Comparison of ENCODE assay signal across 9 mouse cellular contexts in genomic region chr7:80035748-80036147, GRCm38 (mm10). TPM values are rescaled to one million over a fixed set of nuclear protein-coding genes. Genes with fewer than 3 reads are reported as not detected.
A peak's percentile ranks its signal among the peaks of the same experiment; 100 is the strongest.
DNase-seq lines count a peak whose midpoint lies in the region; ATAC-seq and TF ChIP-seq lines count a peak whose summit lies in the region.
"Had no signal": no experiment of that assay in that cellular context is flagged by ENCODE, and none has a peak within 500 bp of the region (broad histone marks: within the 10 kb centered on the region; RNA-seq: fewer than 3 reads in every experiment).

No protein-coding gene starts in this region.

- no peak for TF ChIP-seq EP300 in stomach, postnatal 0 days (optimal IDR thresholded peaks at IDR 0.05)

- peak overlapping the region; percentile 52; the same call in 1 of the 2 replicates for H3K9ac ChIP-seq in heart, embryonic 14.5 days (ENCODE audit: low read length)
- no peak overlapping the region for H3K9ac ChIP-seq in limb, embryonic 14.5 days (ENCODE audit: low read depth, low read length, severe bottlenecking)
- peak overlapping the region; percentile 38; the same call in 1 of the 2 replicates for H3K9ac ChIP-seq in stomach, postnatal 0 days (ENCODE audit: low read length)
- H3K9ac ChIP-seq in forebrain, embryonic 12.5 days, result no peak overlapping the region

- peaks cover 58% of the 10 kb centered on the region for H3K79me2 ChIP-seq in C2C12 (ENCODE audit: control insufficient read depth, insufficient read depth)

- no peak for TF ChIP-seq CTCF in C2C12 (IDR thresholded peaks at IDR 0.05; ENCODE audit: control insufficient read depth, insufficient read depth, insufficient read length)
- no peak for TF ChIP-seq CTCF in stomach, postnatal 0 days (IDR thresholded peaks at IDR 0.05; ENCODE audit: low read depth)

- H3K4me2 ChIP-seq in heart, embryonic 14.5 days (ENCODE audit: low read length), result no peak overlapping the region
- no peak overlapping the region for H3K4me2 ChIP-seq in limb, embryonic 14.5 days (replicated peaks; ENCODE audit: low read depth, low read length, severe bottlenecking)
- no peak overlapping the region for H3K4me2 ChIP-seq in stomach, postnatal 0 days (replicated peaks; ENCODE audit: low read depth)
- H3K4me2 ChIP-seq in forebrain, embryonic 12.5 days, result no peak overlapping the region

- peaks cover 18 to 42% of the 10 kb centered on the region in 2 experiments for H3K4me1 ChIP-seq in heart, embryonic 14.5 days (ENCODE audit: control insufficient read depth in 2 of 2, insufficient read depth in 2 of 2, low read length in 2 of 2)
- peaks cover 34% of the 10 kb centered on the region for H3K4me1 ChIP-seq in limb, embryonic 14.5 days (ENCODE audit: control insufficient read depth, insufficient read depth, low read length)
- H3K4me1 ChIP-seq in stomach, postnatal 0 days (replicated peaks; ENCODE audit: control insufficient read depth, insufficient read depth), result peaks cover 14% of the 10 kb centered on the region; the same call in 1 of the 2 replicates
- peaks cover 60% of the 10 kb centered on the region for H3K4me1 ChIP-seq in forebrain, embryonic 12.5 days

- no peak overlapping the region for H3ac ChIP-seq in C2C12 (ENCODE audit: control insufficient read depth, insufficient read length, low read depth)

- peak; percentile 88 for DNase-seq in adrenal gland, postnatal 14 days
- DNase-seq in limb, embryonic 14.5 days (ENCODE audit: low spot score), result peak; percentile 66
- peak; percentile 78 for DNase-seq in stomach, postnatal 0 days (ENCODE audit: low spot score)
- DNase-seq in frontal cortex, postnatal 14 days (ENCODE audit: low spot score in 2 of 2), result no peak
- DNase-seq in thymus, postnatal 10 days (ENCODE audit: low spot score in 2 of 2), result no peak

- H3K36me3 ChIP-seq in C2C12 (ENCODE audit: control insufficient read depth, insufficient read depth), result no peaks in the 10 kb centered on the region
- no peaks in the 10 kb centered on the region; the same call in 1 of the 2 replicates for H3K36me3 ChIP-seq in heart, embryonic 14.5 days (ENCODE audit: control insufficient read depth, insufficient read depth, low read length)
- no peaks in the 10 kb centered on the region; the same call in 1 of the 2 replicates for H3K36me3 ChIP-seq in limb, embryonic 14.5 days (ENCODE audit: control insufficient read depth, insufficient read depth, low read length)
- no peaks in the 10 kb centered on the region for H3K36me3 ChIP-seq in stomach, postnatal 0 days (ENCODE audit: control insufficient read depth, insufficient read depth, low read length)
- H3K36me3 ChIP-seq in forebrain, embryonic 12.5 days (replicated peaks), result peaks cover 1% of the 10 kb centered on the region; the same call in 1 of the 2 replicates

- WGBS in heart, embryonic 14.5 days, result 19% methylated on average over 4 of the region's 4 CpGs
- WGBS in limb, embryonic 14.5 days, result 10% methylated on average over 4 of the region's 4 CpGs
- 30% methylated on average over 4 of the region's 4 CpGs for WGBS in stomach, postnatal 0 days
- 75% methylated on average over 4 of the region's 4 CpGs for WGBS in forebrain, embryonic 12.5 days

- peak; percentile 57 for ATAC-seq in heart, embryonic 14.5 days (ENCODE audit: insufficient number of reproducible peaks, insufficient read depth, low FRiP score, low read depth)
- peak; percentile 66; the same call in 1 of the 2 replicates for ATAC-seq in limb, embryonic 14.5 days (ENCODE audit: low FRiP score, low read depth)
- peak; percentile 67 for ATAC-seq in stomach, postnatal 0 days (ENCODE audit: low FRiP score, low TSS enrichment)
- ATAC-seq in forebrain, embryonic 12.5 days (ENCODE audit: low FRiP score), result no peak

- no peak overlapping the region for H3K4me3 ChIP-seq in C2C12 (ENCODE audit: insufficient read depth, poor library complexity, severe bottlenecking)
- no peak overlapping the region for H3K4me3 ChIP-seq in heart, embryonic 14.5 days (ENCODE audit: control insufficient read depth in 1 of 2, insufficient read depth in 1 of 2, low read depth in 1 of 2, low read length in 2 of 2)
- no peak overlapping the region for H3K4me3 ChIP-seq in limb, embryonic 14.5 days (replicated peaks; ENCODE audit: low read length)
- no peak overlapping the region for H3K4me3 ChIP-seq in stomach, postnatal 0 days (ENCODE audit: low read depth, low read length)
- no peak overlapping the region for H3K4me3 ChIP-seq in forebrain, embryonic 12.5 days (replicated peaks)
- H3K4me3 ChIP-seq: myocyte had no signal

- H3K79me3 ChIP-seq in C2C12 (ENCODE audit: low read depth), result peaks cover 15% of the 10 kb centered on the region

- H3K27me3 ChIP-seq in C2C12 (ENCODE audit: control insufficient read depth, insufficient read depth, insufficient read length), result no peaks in the 10 kb centered on the region
- H3K27me3 ChIP-seq in heart, embryonic 14.5 days (ENCODE audit: control insufficient read depth, insufficient read depth, low read length), result no peaks in the 10 kb centered on the region
- no peaks in the 10 kb centered on the region for H3K27me3 ChIP-seq in limb, embryonic 14.5 days (ENCODE audit: control insufficient read depth, insufficient read depth, low read length)
- H3K27me3 ChIP-seq in stomach, postnatal 0 days (ENCODE audit: control insufficient read depth, insufficient read depth, low read length), result no peaks in the 10 kb centered on the region
- no peaks in the 10 kb centered on the region for H3K27me3 ChIP-seq in forebrain, embryonic 12.5 days

- H3K9me3 ChIP-seq in heart, embryonic 14.5 days (ENCODE audit: control insufficient read depth, low read length), result no peaks in the 10 kb centered on the region
- no peaks in the 10 kb centered on the region for H3K9me3 ChIP-seq in limb, embryonic 14.5 days (ENCODE audit: control insufficient read depth, low read length)
- H3K9me3 ChIP-seq in stomach, postnatal 0 days (ENCODE audit: control insufficient read depth, low read length), result no peaks in the 10 kb centered on the region
- no peaks in the 10 kb centered on the region for H3K9me3 ChIP-seq in forebrain, embryonic 12.5 days

- no peak for TF ChIP-seq POLR2A in limb, embryonic 14.5 days (IDR thresholded peaks at IDR 0.05; ENCODE audit: borderline replicate concordance, extremely low read depth, insufficient read depth, insufficient read length)

- H3K27ac ChIP-seq in heart, embryonic 14.5 days (replicated peaks in 1 of 2; ENCODE audit: control insufficient read depth in 1 of 2, insufficient read depth in 1 of 2, low read depth in 2 of 2, low read length in 2 of 2), result peak overlapping the region; percentile 46 to 72
- peak overlapping the region; percentile 55 for H3K27ac ChIP-seq in limb, embryonic 14.5 days (replicated peaks; ENCODE audit: low read depth, low read length)
- H3K27ac ChIP-seq in stomach, postnatal 0 days (replicated peaks), result peak overlapping the region; percentile 69
- H3K27ac ChIP-seq in forebrain, embryonic 12.5 days, result no peak overlapping the region

TF ChIP-seq in C2C12, 6 proteins besides CTCF, POLR2A, EP300 and RAD21:
- TF ChIP-seq USF1 (IDR thresholded peaks at IDR 0.05; ENCODE audit: low read depth) (no peak), MAX (IDR thresholded peaks at IDR 0.05) (peak; percentile 43)

RNA-seq across cellular contexts. Expression of gene Zfp710, which starts 11.1 kb away (rescaled TPM):
- polyA plus RNA-seq in C2C12 (2012; fragmentation: generic; extraction: Trizol), result 5.3 TPM
- 21.3 and 25.6 TPM in 2 replicates for total RNA-seq in adrenal gland, postnatal 14 days (2021)
- polyA plus RNA-seq in heart, embryonic 14.5 days (2014; fragmentation: Nextera tagmentation; extraction: Ambion mirVana), result 11.5 and 12.2 TPM in 2 replicates
- 24.7 and 35.5 TPM in 2 replicates for polyA plus RNA-seq in limb, embryonic 14.5 days (2012; rRNA removed)
- polyA plus RNA-seq in limb, embryonic 14.5 days (2014; fragmentation: Nextera tagmentation; extraction: Ambion mirVana), result 15.0 and 16.9 TPM in 2 replicates
- 10.3 and 12.0 TPM in 2 replicates for polyA plus RNA-seq in stomach, postnatal 0 days (2015; fragmentation: Nextera tagmentation; extraction: Ambion mirVana)
- polyA plus RNA-seq in forebrain, embryonic 12.5 days (2016; fragmentation: Nextera tagmentation; extraction: Ambion mirVana), result 30.5 and 33.9 TPM in 2 replicates

Comparison
In these comparisons a context has a peak if more than half of its experiments do, and no peak if none do; other contexts are left out.
1. DNase-seq: peak in adrenal gland, postnatal 14 days (single experiment), limb, embryonic 14.5 days (single experiment) and stomach, postnatal 0 days (single experiment); none in frontal cortex, postnatal 14 days (0 of 2) and thymus, postnatal 10 days (0 of 2).
2. H3K9ac ChIP-seq: peak in heart, embryonic 14.5 days (single experiment) and stomach, postnatal 0 days (single experiment); none in limb, embryonic 14.5 days (single experiment) and forebrain, embryonic 12.5 days (single experiment).